Mouse (Mus musculus) spleen, adult 2 months (tissue): ENCODE data around the gene Umodl1.

Experiments
- CTCF ChIP-seq: fragments of 200-500 bp; IDR thresholded peaks from 2 replicates; pipeline ENCODE4 v1.5.1; 2011; ENCODE audit warnings: mild to moderate bottlenecking, inconsistent platforms; ENCODE audit not compliant: insufficient read depth, insufficient read length, insufficient replicate concordance; ENCODE audit errors: extremely low read depth
- POLR2A ChIP-seq: fragments of 200-500 bp; IDR thresholded peaks from 2 replicates; pipeline ENCODE4 v1.6.1; 2011; ENCODE audit warnings: low read depth, low read length, inconsistent platforms

GRCm38 (mm10) chr17:30961936-30962592 lies 7.6 kb downstream of the Umodl1 start:
- TF ChIP-seq CTCF (no peak), POLR2A (no peak)
